Mouse (Mus musculus): Measurements from ENCODE around the gene Rnf152. TPM values are rescaled to one million over a fixed set of nuclear protein-coding genes. Genes with fewer than 3 reads are reported as not detected.

Gene Rnf152
- 0.88 and 1.0 TPM in 2 replicates for polyA plus RNA-seq (2015; fragmentation: Nextera tagmentation; extraction: Ambion mirVana)

- H3K27me3 ChIP-seq (replicated peaks; ENCODE audit: insufficient read depth, low read length): no peaks in the 10 kb centered on the region
- DNase-seq (ENCODE audit: low spot score): peak; percentile 59
- H3K4me3 ChIP-seq (ENCODE audit: low read depth, low read length): peak within 1 kb of the TSS; percentile 80
- H3K9ac ChIP-seq (replicated peaks; ENCODE audit: low read depth): peak within 1 kb of the TSS; percentile 53
- no peaks in the 10 kb centered on the region for H3K4me1 ChIP-seq (ENCODE audit: insufficient read depth, low read depth, low read length)
- under 1% methylated on average over 33 of the region's 58 CpGs for WGBS
- H3K27ac ChIP-seq (ENCODE audit: low read length): no peak within 1 kb of the TSS
- no peaks in the 10 kb centered on the region for H3K9me3 ChIP-seq (ENCODE audit: low read length)
- TF ChIP-seq CTCF (IDR thresholded peaks at IDR 0.05) (peak; percentile 42; the same call in 1 of the 2 replicates), EP300 (IDR thresholded peaks at IDR 0.05) (no peak)
- peak; percentile 85 for ATAC-seq
- peak within 1 kb of the TSS; percentile 88 for H3K4me2 ChIP-seq (replicated peaks; ENCODE audit: low read depth, low read length)
- no peaks in the 10 kb centered on the region for H3K36me3 ChIP-seq (ENCODE audit: insufficient read depth, low read length)
These were observed at the start of gene Rnf152 for GRCm38 (mm10) chr1:105356291-105357011. Gene Rnf152 (minus strand): TSS chr1:105356710.

- no peaks in the 10 kb centered on the region for H3K4me1 ChIP-seq (ENCODE audit: insufficient read depth, low read depth, low read length)
- no peak overlapping the region for H3K27ac ChIP-seq (ENCODE audit: low read length)
- ATAC-seq (no peak), DNase-seq (ENCODE audit: low spot score) (no peak)
- H3K36me3 ChIP-seq (ENCODE audit: insufficient read depth, low read length): no peaks in the 10 kb centered on the region
- H3K9ac ChIP-seq (replicated peaks; ENCODE audit: low read depth): no peak overlapping the region
- TF ChIP-seq CTCF (IDR thresholded peaks at IDR 0.05) (no peak), EP300 (IDR thresholded peaks at IDR 0.05) (no peak)
- H3K27me3 ChIP-seq (replicated peaks; ENCODE audit: insufficient read depth, low read length): no peaks in the 10 kb centered on the region
- no peak overlapping the region for H3K4me3 ChIP-seq (ENCODE audit: low read depth, low read length)
- no peak overlapping the region for H3K4me2 ChIP-seq (replicated peaks; ENCODE audit: low read depth, low read length)
- 45% methylated on average over 1 of the region's 1 CpGs for WGBS
- no peaks in the 10 kb centered on the region for H3K9me3 ChIP-seq (ENCODE audit: low read length)
These were observed 46.3 kb upstream of the Rnf152 start for GRCm38 (mm10) chr1:105402853-105403252.

GRCm38 (mm10) chr1:105384141-105384937 lies 27.8 kb upstream of the Rnf152 start:
- ATAC-seq (peak; percentile 81), DNase-seq (ENCODE audit: low spot score) (peak; percentile 71)
- TF ChIP-seq EP300 (IDR thresholded peaks at IDR 0.05) (no peak), CTCF (IDR thresholded peaks at IDR 0.05) (no peak)
- Histone ChIP-seq H3K4me1 (ENCODE audit: insufficient read depth, low read depth, low read length) (no peaks in the 10 kb centered on the region), H3K27ac (ENCODE audit: low read length) (no peak overlapping the region), H3K36me3 (ENCODE audit: insufficient read depth, low read length) (no peaks in the 10 kb centered on the region), H3K27me3 (replicated peaks; ENCODE audit: insufficient read depth, low read length) (no peaks in the 10 kb centered on the region), H3K4me3 (ENCODE audit: low read depth, low read length) (no peak overlapping the region), H3K4me2 (replicated peaks; ENCODE audit: low read depth, low read length) (no peak overlapping the region), H3K9ac (replicated peaks; ENCODE audit: low read depth) (no peak overlapping the region), H3K9me3 (ENCODE audit: low read length) (no peaks in the 10 kb centered on the region)
- 28% methylated on average over 4 of the region's 4 CpGs for WGBS

DNA sequence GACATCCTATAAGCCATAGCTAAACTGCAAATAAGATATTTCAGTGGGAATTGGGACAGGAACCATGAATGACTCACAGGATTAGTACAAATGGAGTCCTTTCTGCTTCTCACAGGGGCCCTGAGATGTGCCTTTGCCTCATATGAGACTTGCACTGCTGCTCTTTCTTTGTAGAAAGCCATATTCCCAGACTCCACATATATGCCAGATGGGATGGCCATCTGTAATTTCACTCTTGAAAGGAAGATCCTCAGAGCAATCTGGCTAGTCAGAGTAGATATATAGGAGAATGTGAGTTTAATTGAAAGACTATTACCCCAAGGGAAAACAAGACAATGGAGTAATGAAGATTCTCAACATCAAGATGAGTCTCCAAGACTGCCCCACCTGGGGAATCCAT lies 21.0 kb upstream of the Rnf152 start:
- Histone ChIP-seq H3K36me3 (ENCODE audit: insufficient read depth, low read length) (no peaks in the 10 kb centered on the region), H3K9ac (replicated peaks; ENCODE audit: low read depth) (no peak overlapping the region), H3K27ac (ENCODE audit: low read length) (no peak overlapping the region), H3K4me3 (ENCODE audit: low read depth, low read length) (no peak overlapping the region), H3K4me1 (ENCODE audit: insufficient read depth, low read depth, low read length) (no peaks in the 10 kb centered on the region), H3K4me2 (replicated peaks; ENCODE audit: low read depth, low read length) (no peak overlapping the region), H3K9me3 (ENCODE audit: low read length) (no peaks in the 10 kb centered on the region), H3K27me3 (replicated peaks; ENCODE audit: insufficient read depth, low read length) (no peaks in the 10 kb centered on the region)
- ATAC-seq (no peak), DNase-seq (ENCODE audit: low spot score) (no peak)
- TF ChIP-seq EP300 (IDR thresholded peaks at IDR 0.05) (no peak), CTCF (IDR thresholded peaks at IDR 0.05) (no peak)

DNA sequence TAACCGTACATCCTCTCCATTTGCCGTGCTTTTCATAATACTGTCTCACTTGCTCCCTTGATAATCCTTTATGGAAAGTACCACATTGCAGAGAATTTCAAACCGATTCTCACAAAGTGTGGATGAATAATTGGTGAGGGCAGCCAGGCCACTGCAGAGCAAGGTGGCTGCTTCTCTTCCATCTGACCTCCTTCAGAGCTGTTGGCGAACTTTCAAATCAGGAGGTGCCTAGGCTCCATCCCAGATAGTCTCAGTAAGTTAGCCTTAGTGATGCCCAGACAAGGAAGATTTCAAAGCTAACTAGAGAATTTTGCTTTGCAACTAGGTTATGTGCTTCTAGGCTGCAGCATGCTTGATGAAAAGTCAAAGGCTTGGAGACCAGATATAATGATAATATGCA lies 18.1 kb upstream of the Rnf152 start:
- Histone ChIP-seq H3K4me2 (replicated peaks; ENCODE audit: low read depth, low read length) (no peak overlapping the region), H3K27me3 (replicated peaks; ENCODE audit: insufficient read depth, low read length) (no peaks in the 10 kb centered on the region), H3K36me3 (ENCODE audit: insufficient read depth, low read length) (no peaks in the 10 kb centered on the region), H3K27ac (ENCODE audit: low read length) (no peak overlapping the region), H3K4me3 (ENCODE audit: low read depth, low read length) (no peak overlapping the region), H3K9me3 (ENCODE audit: low read length) (no peaks in the 10 kb centered on the region), H3K4me1 (ENCODE audit: insufficient read depth, low read depth, low read length) (no peaks in the 10 kb centered on the region), H3K9ac (replicated peaks; ENCODE audit: low read depth) (no peak overlapping the region)
- WGBS: 86% methylated on average over 4 of the region's 4 CpGs
- TF ChIP-seq EP300 (IDR thresholded peaks at IDR 0.05) (no peak), CTCF (IDR thresholded peaks at IDR 0.05) (no peak)
- ATAC-seq (no peak), DNase-seq (ENCODE audit: low spot score) (no peak)

- Histone ChIP-seq H3K9me3 (ENCODE audit: low read length) (no peaks in the 10 kb centered on the region), H3K27me3 (replicated peaks; ENCODE audit: insufficient read depth, low read length) (no peaks in the 10 kb centered on the region), H3K4me1 (ENCODE audit: insufficient read depth, low read depth, low read length) (no peaks in the 10 kb centered on the region), H3K9ac (replicated peaks; ENCODE audit: low read depth) (no peak overlapping the region), H3K27ac (ENCODE audit: low read length) (no peak overlapping the region), H3K36me3 (ENCODE audit: insufficient read depth, low read length) (no peaks in the 10 kb centered on the region), H3K4me3 (ENCODE audit: low read depth, low read length) (no peak overlapping the region), H3K4me2 (replicated peaks; ENCODE audit: low read depth, low read length) (no peak overlapping the region)
- ATAC-seq: no peak
- peak; percentile 50 for DNase-seq (ENCODE audit: low spot score)
- TF ChIP-seq EP300 (IDR thresholded peaks at IDR 0.05): no peak
- TF ChIP-seq CTCF (IDR thresholded peaks at IDR 0.05): peak; percentile 81
These were observed 6.2 kb upstream of the Rnf152 start for GRCm38 (mm10) chr1:105362701-105363100.
